ENCODE assay signal across 8 mouse cellular contexts in genomic region chr13:48552181-48553090, GRCm38 (mm10). TPM values are rescaled to one million over a fixed set of nuclear protein-coding genes. Genes with fewer than 3 reads are reported as not detected.
DNase-seq lines count a peak whose midpoint lies in the region; ATAC-seq and TF ChIP-seq lines count a peak whose summit lies in the region.

No protein-coding gene starts in this region.

- peak overlapping the region; percentile 23 for H3K4me3 ChIP-seq in thymus, adult 2 months (ENCODE audit: control insufficient read depth, insufficient read depth, low read length)
- 0 out of 2 replicates have a peak overlapping the region, but pooled peaks have one; percentile 0 for H3K4me3 ChIP-seq in embryonic facial prominence, embryonic 14.5 days (ENCODE audit: low read depth, low read length)
- peak overlapping the region; percentile 24 for H3K4me3 ChIP-seq in kidney, embryonic 16.5 days (ENCODE audit: low read length)

- peak overlapping the region; percentile 3; the same call in 1 of the 2 replicates for H3K9ac ChIP-seq in embryonic facial prominence, embryonic 14.5 days (ENCODE audit: low read depth, low read length)
- H3K9ac ChIP-seq in kidney, embryonic 16.5 days (replicated peaks; ENCODE audit: low read length) = peak overlapping the region; percentile 62

- no peak for TF ChIP-seq POLR2A in thymus, adult 2 months (IDR thresholded peaks at IDR 0.05; ENCODE audit: control insufficient read depth, extremely low read depth, insufficient read depth, low read length, poor library complexity)

- peaks cover 6% of the 10 kb centered on the region for H3K4me1 ChIP-seq in thymus, adult 2 months (replicated peaks; ENCODE audit: control insufficient read depth, insufficient read depth, low read length)
- H3K4me1 ChIP-seq in embryonic facial prominence, embryonic 14.5 days (ENCODE audit: control insufficient read depth, insufficient read depth, low read length) = peaks cover 10% of the 10 kb centered on the region; the same call in 1 of the 2 replicates
- peaks cover 11% of the 10 kb centered on the region; the same call in 1 of the 2 replicates for H3K4me1 ChIP-seq in kidney, embryonic 16.5 days (ENCODE audit: insufficient read depth, low read length)

- no peaks in the 10 kb centered on the region for H3K36me3 ChIP-seq in thymus, adult 2 months (ENCODE audit: control insufficient read depth, insufficient read depth, low read length)
- H3K36me3 ChIP-seq in embryonic facial prominence, embryonic 14.5 days (ENCODE audit: control insufficient read depth, insufficient read depth, low read length) = no peaks in the 10 kb centered on the region
- no peaks in the 10 kb centered on the region for H3K36me3 ChIP-seq in kidney, embryonic 16.5 days (ENCODE audit: insufficient read depth, low read length)

- peak; percentile 93 for ATAC-seq in embryonic facial prominence, embryonic 14.5 days (ENCODE audit: low read depth)
- ATAC-seq in kidney, embryonic 16.5 days (ENCODE audit: low FRiP score, low TSS enrichment) = peak; percentile 87
- ATAC-seq in neutrophil, adult 5-6 weeks (ENCODE audit: extremely low read depth, insufficient number of reproducible peaks, low FRiP score, poor library complexity, severe bottlenecking) = peak; percentile 46
- ATAC-seq in activated CD4-positive, CD25-positive, alpha-beta regulatory T cell, adult 4 months = no peak

- H3K9me3 ChIP-seq in embryonic facial prominence, embryonic 14.5 days (ENCODE audit: control insufficient read depth, low read length) = no peaks in the 10 kb centered on the region
- no peaks in the 10 kb centered on the region for H3K9me3 ChIP-seq in kidney, embryonic 16.5 days (ENCODE audit: low read length)

- WGBS in thymus, adult 2 months = 43% methylated on average over 21 of the region's 21 CpGs
- WGBS in embryonic facial prominence, embryonic 14.5 days = 41% methylated on average over 14 of the region's 21 CpGs
- 59% methylated on average over 21 of the region's 21 CpGs for WGBS in kidney, embryonic 16.5 days

- no peak for DNase-seq in thymus, adult 2 months
- no peak for DNase-seq in thymus, postnatal 4 days
- peak; percentile 95 for DNase-seq in embryonic facial prominence, embryonic 14.5 days (ENCODE audit: low spot score)
- peak; percentile 87 to 91 for DNase-seq in heart, adult 9 months (ENCODE audit: low spot score in 2 of 2)
- DNase-seq in liver = peak; percentile 59

- H3K27me3 ChIP-seq in thymus, adult 2 months (ENCODE audit: control insufficient read depth, insufficient read depth, low read length) = no peaks in the 10 kb centered on the region
- H3K27me3 ChIP-seq in embryonic facial prominence, embryonic 14.5 days (replicated peaks; ENCODE audit: control insufficient read depth, insufficient read depth, low read length) = no peaks in the 10 kb centered on the region
- no peaks in the 10 kb centered on the region for H3K27me3 ChIP-seq in kidney, embryonic 16.5 days (ENCODE audit: insufficient read depth, low read length)

- peak overlapping the region; percentile 13; the same call in 1 of the 2 replicates for H3K27ac ChIP-seq in thymus, adult 2 months (ENCODE audit: control insufficient read depth, insufficient read depth, low read length)
- H3K27ac ChIP-seq in embryonic facial prominence, embryonic 14.5 days (replicated peaks; ENCODE audit: low read depth, low read length) = peak overlapping the region; percentile 87
- peak overlapping the region; percentile 91 for H3K27ac ChIP-seq in kidney, embryonic 16.5 days (ENCODE audit: low read length)

- H3K4me2 ChIP-seq in embryonic facial prominence, embryonic 14.5 days (ENCODE audit: low read depth, low read length) = peak overlapping the region; percentile 40
- peak overlapping the region; percentile 49 for H3K4me2 ChIP-seq in kidney, embryonic 16.5 days (replicated peaks; ENCODE audit: low read depth, low read length)

- no peak for TF ChIP-seq CTCF in thymus, adult 2 months (IDR thresholded peaks at IDR 0.05; ENCODE audit: borderline replicate concordance, control insufficient read depth, extremely low read depth, insufficient read depth, low read length, poor library complexity)

RNA-seq across cellular contexts. Expression of gene A830005F24Rik, which starts 39.1 kb away (rescaled TPM):
- polyA plus RNA-seq in thymus, adult 2 months (2012; rRNA removed) = not detected in 2 replicates
- 0.82 and 1.5 TPM in 2 replicates for polyA plus RNA-seq in embryonic facial prominence, embryonic 14.5 days (2014; fragmentation: Nextera tagmentation; extraction: Ambion mirVana)
- polyA plus RNA-seq in kidney, embryonic 16.5 days (2015; fragmentation: Nextera tagmentation; extraction: Ambion mirVana) = 0.76 and 1.8 TPM in 2 replicates
- total RNA-seq in neutrophil, adult 5-6 weeks (2017) = 0.93 TPM in 1 of 2 replicates, not detected in the other
- polyA plus RNA-seq in activated CD4-positive, CD25-positive, alpha-beta regulatory T cell, adult 4 months (2017; shearing (Covaris generic)) = 1 to 10 TPM; 6.5 to 6.8 TPM

RNA-seq across cellular contexts. Expression of gene Zfp169, which starts 39.2 kb away (rescaled TPM):
- 37.2 and 42.5 TPM in 2 replicates for polyA plus RNA-seq in thymus, adult 2 months (2012; rRNA removed)
- 5.0 and 6.3 TPM in 2 replicates for polyA plus RNA-seq in embryonic facial prominence, embryonic 14.5 days (2014; fragmentation: Nextera tagmentation; extraction: Ambion mirVana)
- 4.1 and 4.2 TPM in 2 replicates for polyA plus RNA-seq in kidney, embryonic 16.5 days (2015; fragmentation: Nextera tagmentation; extraction: Ambion mirVana)
- total RNA-seq in neutrophil, adult 5-6 weeks (2017) = 26.3 and 27.5 TPM in 2 replicates
- 10 to 100 TPM; 11.4 to 14.6 TPM for polyA plus RNA-seq in activated CD4-positive, CD25-positive, alpha-beta regulatory T cell, adult 4 months (2017; shearing (Covaris generic))

Comparison
In these comparisons a context has a peak if more than half of its experiments do, and no peak if none do; other contexts are left out.
1. DNase-seq: peak in embryonic facial prominence, embryonic 14.5 days (single experiment), heart, adult 9 months (2 of 2) and liver (single experiment); none in thymus, adult 2 months (single experiment) and thymus, postnatal 4 days (single experiment).
2. H3K27ac ChIP-seq: peak in every context shown above with its lines; median percentile 91 in kidney, embryonic 16.5 days; 87 in embryonic facial prominence, embryonic 14.5 days; 13 in thymus, adult 2 months.
3. Peak in every context shown above with its lines, with median percentiles within 50 percentile points of each other: H3K4me3 ChIP-seq.